Mouse (Mus musculus) E14TG2a.4 (cell line): ENCODE measurements around the gene Zkscan16.

Source experiments
- CTCF ChIP-seq: conservative IDR thresholded peaks from 2 replicates; pipeline ENCODE4 v1.5.1; 2014; ENCODE audit warnings: low read length
- NANOG ChIP-seq: IDR thresholded peaks from 2 replicates; pipeline ENCODE4 v1.6.1; 2014; ENCODE audit warnings: borderline replicate concordance, low read length, mixed read lengths
- POU5F1 ChIP-seq: IDR thresholded peaks from 2 replicates; pipeline ENCODE4 v1.6.1; 2014; ENCODE audit warnings: low read length, borderline replicate concordance

- TF ChIP-seq CTCF = no peak
- no peak for TF ChIP-seq NANOG
- no peak for TF ChIP-seq POU5F1
Observed at GRCm38 (mm10) chr4:58990609-58991434, 47.4 kb downstream of the Zkscan16 start.
